Mouse (Mus musculus) layer of hippocampus, adult 18-20 months (tissue): ENCODE measurements at regions not wholly inside any gene's neighbourhood (a gene's known extent, or its start where the extent isn't known, plus 50 kb on each side); places are given as distances from the start of the nearest gene placed in this dataset.

Experiments
- DNase-seq, 2 experiments: peaks; one replicate each; pipeline ENCODE4 v3.0.0; 2022; ENCODE audit warnings: low spot score in 2 of 2

DNA sequence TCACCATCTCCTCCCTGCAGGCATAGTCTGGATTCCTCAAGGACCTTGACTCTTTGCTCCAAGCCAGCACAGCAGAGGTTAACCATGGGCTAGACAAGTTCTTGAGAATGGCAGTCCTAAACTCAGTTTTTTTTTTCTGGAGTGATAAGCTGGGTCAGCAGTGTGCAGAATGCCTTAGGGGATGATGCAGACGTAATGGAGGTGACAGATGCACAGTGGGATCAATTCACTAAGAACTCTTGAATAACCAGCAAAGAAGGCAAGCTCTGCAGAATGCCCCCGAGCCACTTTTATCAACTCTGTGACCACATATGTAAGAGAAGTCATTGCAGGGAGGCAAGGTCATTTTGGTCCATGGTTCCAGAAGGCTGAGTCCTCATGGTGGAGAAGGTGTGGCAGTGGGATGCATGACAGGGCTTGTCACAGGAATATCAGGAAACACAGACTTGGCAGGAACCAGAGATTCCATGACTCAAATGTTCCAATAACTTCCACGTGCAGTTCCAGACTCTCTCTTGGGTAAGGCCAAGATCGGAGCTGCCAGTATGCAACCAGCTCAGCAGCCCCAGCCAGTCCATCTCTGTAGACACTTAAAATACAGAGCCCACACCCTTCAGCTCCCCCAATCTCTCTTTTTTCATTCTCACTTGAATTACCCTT, 494.3 kb downstream of the Cdh26 start:
- peak in 1 of 2 experiments; percentile 4 for DNase-seq

DNA sequence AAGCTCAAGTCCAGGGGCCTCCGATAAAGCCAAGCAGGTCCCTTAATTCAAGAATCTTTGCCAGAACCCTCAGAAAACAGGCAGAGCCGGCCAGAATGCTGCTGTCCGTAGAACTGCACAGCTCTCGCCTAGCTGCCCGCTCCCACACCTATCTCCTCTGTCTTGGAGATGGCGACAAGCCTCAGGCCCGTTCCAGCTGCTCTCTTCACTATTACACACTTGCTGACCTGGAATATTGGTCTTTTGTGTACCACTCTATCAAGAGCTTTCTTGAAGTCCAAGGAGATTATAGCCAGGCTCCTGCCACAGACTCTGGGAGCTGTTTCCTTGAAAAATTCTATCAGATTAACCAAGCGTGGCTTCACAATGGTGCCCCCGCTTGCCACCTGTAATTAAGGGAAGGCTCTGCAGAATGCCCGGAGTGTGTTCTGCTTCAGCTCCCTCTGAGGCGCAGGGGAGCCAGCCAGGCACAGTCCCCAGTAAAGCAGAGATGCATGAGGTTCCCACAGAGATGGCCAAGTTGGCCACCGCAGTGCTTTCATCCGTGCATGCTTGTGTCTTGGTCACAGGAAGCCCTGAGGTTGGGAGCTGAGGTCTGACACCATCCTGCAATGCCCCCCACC, 496.8 kb downstream of the Cdh26 start:
- DNase-seq, result no peak

DNA sequence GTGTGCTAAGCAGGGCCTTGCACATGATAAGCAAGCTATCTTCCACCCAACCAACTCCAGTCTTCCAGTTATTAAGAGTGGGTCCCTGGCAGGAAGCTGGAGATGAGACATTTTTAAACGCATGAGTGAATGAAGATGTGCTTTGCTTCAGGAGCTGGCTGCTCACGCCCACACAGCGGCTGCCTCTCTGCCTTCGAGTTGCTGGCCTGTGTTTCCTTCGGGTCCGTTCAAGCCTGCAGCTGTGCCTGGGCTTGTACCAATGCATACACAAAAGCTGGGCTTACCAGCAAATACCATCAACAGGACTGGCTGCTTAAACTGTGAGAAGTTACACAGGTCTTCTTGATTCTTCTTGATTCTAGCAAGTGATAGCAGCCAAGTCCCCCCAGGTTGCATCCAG, 498.7 kb downstream of the Cdh26 start:
- no peak for DNase-seq

DNA sequence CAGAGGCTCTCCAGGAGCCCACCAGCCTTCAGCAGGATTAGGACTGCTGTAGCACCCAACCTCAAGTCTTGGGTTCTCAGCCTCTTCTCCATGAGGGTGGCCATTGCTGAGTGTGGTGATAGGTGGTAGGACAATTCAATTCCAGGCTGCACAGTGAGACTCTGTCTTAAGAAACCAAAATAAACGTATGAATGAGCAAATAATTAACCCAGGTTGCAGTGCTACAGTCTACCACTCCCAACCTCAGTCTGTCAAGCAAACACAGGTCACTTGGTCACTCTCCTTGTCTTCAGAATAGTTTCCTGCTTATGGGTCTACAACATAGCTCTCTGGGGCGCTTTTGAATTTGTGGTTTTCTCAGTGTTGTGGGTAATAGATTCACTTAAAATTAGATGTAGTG, 499.8 kb downstream of the Cdh26 start:
- no peak for DNase-seq

DNA sequence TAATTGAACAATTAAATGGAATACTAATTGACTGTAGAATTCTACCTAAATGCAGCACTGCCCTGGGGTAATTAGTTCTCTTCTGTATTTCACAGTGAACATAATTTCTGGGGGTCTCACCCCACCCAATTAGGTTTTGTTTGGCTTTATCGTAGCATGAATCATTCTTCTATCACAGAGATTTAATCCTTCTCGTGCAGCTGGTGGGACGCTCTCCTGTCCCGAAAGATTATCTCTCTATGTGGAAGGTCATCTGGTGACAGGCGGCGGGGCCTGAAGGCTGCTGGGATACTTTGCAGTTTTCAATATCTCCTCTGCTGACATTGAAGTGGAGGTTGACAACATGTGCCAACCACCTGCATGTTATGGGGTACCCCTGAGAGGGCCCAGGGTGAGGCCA, 493.8 kb upstream of the Cdh4 start:
- no peak for DNase-seq

DNA sequence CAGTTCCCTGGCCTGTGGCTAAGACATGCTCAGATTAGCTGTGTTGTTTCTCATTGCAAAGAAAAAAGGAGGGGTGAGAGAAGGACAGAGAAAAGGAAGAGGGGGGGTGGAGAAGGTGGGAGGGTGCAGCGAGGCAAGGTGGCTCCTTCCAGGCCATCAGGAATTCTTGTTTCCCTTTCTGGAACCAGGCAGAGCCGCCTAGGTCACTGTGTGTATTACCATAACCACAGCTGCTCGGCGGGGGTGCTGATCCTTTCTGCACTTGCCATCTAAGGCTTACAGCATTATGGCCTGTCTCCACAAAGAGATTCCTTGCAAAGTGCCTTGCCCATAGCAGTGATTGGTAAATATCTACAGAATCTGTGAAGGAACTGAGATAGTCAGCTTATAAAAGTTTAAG, 493.1 kb upstream of the Cdh4 start:
- no peak for DNase-seq

DNA sequence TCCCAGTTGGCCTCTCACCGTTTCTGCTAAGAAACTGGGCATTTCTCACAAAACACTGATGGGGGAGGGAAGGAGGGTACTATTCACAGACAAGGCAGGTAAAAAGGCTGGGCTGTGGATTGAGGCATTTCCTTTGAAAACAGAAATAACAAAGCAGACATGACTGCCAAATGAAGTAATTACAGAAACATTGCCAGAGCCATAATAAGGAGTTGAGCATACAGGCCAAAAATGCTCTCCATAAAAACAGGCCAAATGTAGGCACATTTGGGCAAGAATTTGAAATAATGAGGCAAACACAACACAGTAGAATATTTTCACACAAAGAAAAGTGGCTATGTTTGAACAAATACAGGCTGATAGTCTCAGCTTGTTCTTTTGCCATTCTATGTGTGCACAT, 491.9 kb upstream of the Cdh4 start:
- peak in 1 of 2 experiments; percentile 48 for DNase-seq

DNA sequence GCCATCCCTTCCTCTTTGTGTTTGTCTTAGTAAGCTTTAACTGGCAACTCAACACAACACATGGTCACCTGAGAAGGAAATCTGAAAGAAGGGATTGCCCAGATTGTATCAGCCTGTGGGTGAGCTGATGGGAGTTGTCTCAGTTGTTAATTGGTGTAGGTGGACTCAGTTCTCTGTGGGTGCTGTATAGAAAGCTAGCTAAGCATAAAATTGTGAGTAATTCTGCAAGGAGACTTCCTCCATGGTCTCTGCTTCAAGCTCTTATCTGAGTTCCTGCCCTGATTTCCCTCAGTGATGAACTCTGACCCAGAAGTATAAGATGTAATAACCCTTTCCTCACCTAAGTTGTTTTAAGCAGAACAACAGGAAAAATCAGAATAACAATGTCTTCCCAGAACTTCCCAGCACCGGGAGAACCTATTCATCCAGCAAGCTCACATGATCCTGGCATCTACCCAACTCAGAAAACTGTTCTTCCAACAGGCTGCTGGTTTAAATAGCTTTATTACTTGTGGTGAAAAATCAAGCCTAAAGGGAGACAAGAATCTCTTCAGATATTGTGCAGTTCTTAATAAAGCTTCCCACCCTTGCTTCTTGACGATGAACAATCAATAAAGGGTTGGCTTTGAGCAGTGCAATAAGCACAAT, 487.7 kb upstream of the Cdh4 start:
- DNase-seq, result peak in 1 of 2 experiments; percentile 7

DNA sequence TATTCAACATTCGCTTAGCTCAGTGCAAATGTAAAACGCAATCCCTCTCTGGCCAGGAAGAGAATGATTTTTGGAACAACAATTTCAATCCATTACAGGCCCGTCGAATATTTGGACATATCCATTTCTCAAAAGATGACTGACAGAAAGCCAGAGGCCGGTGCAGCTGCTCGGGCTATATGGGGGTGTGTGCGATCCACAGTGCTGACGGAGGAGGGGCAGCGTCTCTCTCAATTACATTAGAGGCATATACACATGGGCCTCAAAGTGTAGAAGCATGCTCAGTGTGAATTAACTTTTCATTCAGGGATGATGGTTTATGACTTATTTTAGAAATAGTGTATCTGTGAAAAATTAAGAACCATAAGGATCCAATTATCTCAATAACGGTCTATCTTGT, 483.4 kb upstream of the Cdh4 start:
- no peak for DNase-seq

DNA sequence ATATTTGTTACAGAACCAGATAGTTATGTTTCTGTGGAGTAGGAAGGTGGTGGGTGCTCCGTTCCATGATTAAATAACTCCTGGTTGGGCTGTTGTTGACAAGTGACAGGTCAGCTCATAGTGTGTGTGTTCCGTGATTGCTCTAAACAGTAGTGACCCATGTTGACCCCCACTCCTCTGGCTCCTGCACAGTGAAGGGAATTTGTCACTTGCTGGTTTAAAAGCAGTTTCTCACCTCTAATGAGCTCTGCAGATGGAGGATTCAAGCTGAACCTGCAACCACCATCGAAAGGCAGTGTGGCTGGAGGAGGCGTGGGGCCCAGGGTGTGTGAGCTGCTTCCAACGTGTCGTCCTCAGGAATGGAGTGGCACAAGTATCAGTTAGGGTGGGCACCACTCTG, 482.6 kb upstream of the Cdh4 start:
- no peak for DNase-seq

DNA sequence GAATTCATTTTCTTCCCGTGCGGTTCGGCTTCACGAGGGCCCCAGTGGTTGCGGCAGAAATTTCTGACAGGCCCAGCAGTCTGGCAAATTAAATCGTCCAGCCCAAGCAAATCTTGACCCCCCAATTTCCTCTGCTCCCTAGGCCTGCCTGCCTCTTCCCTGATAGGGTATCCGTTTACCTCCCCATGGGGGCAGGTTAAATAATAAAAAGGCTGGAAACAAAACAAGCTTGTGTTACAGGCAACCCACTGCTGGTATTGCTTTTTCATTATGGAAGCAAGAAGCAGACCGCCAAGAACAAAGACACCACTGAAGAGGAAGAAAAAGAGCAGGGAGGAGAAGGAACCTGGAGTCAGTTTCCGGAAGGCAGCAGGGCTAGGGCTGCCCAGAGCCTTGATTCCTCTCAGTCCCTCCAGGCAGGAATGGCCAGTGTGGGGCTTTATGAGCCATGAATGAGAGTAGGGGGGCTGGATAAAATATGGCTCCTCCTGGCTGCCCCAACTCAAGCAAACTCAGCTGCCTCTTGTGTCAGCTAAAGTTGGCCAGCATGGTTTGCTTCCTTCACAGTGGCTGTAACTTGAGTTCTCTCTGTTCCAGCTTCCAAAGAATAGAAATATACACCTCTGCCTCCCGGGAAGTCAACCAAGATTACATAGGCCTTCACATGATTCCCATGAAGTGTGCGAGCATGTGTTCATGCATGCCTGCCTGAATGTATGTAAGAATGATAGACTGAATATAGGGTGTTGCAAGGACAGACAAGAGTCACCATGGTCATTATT, 474.5 kb upstream of the Cdh4 start:
- no peak for DNase-seq

DNA sequence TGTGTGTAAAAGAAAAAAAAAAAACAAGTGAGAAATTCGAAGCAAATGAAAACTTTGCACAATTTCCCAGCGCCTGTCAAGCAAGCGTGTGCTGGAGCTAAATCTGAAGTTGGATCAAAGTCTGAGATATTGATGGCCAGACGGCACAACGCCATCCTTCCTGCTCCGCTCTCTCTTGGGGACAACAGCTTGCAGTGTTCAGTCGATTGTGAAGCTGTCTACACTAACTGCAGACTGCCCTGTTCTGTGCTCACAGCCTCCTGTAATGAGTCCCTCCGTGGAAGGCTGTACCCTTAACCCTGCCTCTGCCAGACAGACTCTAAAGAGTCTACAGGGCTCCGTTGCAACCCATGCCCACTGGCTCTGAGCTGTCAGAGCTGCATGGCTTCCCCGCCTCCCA, 472.5 kb upstream of the Cdh4 start:
- no peak for DNase-seq

DNA sequence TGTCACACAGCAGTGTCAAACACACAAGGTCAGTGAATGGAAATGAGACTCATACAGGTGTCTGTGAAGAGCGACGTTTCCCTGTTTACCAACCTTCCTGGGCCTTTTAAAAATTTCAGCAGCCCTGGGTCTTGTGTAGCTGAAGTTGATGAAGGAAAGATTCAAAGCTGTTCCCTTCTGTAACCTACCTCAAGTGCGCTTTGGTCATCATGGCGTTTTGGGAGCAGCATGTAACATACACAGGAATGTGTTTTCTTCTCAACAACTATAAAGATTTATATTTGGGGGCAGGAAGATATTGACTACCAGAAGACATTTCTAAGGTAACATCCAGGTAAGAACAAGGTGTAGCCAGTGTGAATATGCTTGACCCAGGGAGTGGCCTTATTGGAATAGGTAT, 466.9 kb upstream of the Cdh4 start:
- DNase-seq, result no peak

DNA sequence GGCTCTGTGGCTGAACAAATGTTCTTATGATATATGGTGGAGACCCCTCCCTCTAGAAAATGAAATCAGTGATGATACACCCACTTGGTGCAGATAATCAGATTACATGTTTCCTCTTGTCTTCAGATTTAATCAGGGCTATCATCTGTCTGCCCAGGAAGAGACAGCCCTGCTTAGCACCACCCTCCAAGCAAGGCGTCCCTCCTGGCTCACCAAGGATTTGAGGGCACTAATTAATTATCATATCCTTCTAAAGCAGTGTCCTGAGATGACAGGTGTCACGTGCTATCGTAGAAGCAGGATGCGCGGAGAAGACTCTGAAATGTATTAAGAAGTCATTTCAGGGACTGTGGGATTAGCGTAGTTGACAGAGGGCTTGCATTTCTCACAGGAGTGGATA, 466.2 kb upstream of the Cdh4 start:
- DNase-seq, result no peak

DNA sequence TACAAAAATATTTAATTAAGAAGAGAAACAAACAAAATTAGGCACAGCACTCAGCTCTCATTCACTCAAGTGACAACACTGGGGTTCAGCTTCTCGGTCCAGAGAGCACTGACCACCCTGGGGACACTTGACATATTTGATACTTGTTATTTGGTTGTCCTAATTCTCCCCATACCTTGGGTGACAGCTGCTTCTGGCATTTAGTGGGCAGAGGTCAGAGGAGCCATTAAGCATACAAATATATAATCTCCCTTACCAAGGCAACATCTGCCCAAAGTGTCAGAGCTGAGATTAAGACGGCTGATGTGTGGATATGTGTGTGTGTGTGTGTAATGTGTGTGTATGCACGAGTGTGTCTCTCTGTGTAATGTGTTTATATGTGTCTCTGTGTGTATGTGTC, 465.7 kb upstream of the Cdh4 start:
- no peak for DNase-seq

DNA sequence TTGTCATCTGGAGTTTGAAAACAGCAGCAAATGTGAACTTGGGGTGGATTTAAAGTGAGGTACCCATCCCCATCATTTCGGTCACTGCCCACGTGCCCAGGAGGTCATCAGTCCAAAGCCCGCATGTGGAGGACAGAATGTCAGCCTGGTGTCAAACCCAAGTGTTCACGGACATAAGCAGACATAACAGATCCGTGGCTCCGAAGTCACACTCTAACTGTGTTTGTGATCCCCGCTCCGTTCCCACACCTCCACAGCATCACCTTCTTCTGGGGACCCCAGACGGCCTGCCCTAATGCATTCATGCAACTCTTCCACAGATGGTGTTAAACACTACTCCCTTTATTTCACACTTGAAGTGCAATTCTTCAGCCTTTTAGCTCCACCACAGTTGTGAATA, 462.8 kb upstream of the Cdh4 start:
- no peak for DNase-seq

DNA sequence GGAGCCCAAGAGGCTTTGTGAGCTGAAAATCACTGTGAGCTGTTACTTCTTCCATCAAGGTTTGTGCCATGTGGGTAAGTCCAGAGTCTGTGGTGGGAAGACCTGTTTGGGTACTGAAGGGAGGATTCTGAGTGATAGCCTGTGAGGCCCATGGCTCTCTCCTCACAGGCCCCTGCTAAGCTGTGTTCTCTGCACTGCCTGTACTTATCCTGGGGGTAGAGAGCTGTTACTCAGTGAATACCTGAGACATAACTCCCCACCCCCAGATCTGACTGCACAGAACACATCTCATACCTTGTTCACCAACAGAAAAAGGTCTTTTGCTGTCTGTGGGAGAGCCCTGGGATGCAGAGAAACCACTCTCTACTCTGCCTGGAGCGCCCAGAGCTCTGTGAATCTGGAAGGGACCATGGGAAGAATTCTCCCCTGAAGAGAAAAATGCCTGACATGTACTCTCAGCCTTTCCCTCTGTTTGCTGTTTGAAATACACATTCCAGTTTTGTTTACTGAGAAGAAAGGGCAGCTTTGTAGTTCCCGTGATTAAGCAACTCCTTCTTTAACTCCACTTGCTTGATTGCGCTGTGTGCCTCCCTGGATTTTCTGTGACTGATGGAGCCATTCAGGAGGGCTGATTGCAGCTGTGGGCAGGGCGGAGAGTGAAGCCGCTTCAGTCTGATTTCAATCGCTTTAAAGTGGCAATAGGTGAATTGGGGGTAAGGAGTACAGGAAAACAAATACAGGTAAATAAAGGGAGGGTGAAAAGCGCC, 460.3 kb upstream of the Cdh4 start:
- DNase-seq, result no peak

DNA sequence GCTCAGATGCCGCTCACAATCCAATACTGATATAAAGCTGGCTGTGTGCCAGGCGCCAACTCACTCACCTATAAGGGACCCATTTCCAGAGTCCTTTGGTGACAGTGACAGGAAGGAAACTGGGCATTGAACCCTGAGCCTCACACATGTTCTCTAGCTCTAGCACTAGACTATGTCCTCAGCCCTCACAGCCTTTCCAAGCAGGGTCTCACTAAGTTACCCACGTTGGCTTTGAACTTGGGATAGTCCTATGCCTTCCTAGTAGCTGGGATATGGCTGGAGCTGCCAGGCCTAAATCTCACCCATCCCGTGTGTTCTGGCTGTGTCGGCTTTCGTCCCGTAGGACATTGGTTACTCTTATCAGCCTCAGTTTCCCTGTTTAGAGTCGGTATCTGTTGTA, 458.4 kb upstream of the Cdh4 start:
- no peak for DNase-seq

DNA sequence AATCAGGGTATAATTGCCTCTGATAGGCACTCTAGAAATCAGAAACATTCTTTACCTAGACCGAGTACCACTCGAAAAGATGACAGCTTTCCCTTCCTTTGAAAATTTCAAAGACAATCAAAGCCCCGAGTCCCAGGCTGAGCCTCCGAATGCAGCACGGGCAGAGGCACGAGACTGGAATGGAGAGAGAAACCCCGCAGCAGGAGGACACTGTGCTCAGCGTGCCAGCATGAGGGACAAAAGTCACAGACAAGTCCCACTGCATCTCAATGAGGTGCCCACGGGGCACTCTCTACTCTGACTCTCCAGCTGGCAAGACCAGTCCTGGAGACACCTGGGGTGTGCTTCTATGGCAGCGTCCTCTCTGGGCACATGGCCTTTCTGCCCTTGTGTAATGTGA, 454.3 kb upstream of the Cdh4 start:
- DNase-seq, result no peak

DNA sequence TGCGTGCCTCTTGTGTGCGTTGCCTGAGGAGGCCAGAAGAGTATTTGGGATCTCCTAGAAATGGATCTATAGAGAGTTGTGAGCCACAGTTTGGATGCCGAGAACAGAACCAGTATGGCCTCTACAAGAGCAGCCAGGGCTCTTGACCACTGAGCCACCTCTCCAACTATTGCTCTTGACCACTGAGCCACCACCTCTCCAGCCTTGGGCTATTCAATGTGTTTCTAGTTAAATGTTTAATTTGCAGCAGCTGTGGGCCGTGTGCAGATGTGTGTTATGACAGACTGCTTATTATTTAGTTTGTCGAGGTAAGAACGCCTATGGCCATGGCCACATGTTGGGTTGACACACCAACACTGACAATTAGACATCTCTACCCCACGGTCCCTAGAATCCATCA, 452.9 kb upstream of the Cdh4 start:
- DNase-seq, result no peak

DNA sequence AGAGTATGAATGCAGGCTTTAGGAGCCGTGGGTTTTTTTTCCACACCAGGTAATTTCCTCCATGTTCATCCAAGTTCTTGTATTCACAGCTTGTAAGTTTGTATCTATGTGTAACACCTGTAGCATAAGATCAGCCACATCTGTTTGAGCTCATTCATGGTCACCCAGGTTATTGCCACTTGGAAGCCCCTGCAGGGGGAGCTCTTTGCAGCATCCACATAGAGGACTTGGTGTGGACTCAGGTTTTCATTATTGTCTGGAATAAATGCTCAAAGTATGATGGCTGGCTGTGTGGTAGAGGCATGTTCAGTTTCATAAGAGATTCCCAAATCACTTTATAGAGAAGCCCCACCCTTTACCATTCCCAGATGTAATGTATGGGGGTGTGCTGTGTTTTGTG, 452.4 kb upstream of the Cdh4 start:
- DNase-seq, result no peak
